Mouse (Mus musculus) adrenal gland, postnatal 4 days (tissue): ENCODE data around the gene Cecr2. TPM values are rescaled to one million over a fixed set of nuclear protein-coding genes. Genes with fewer than 3 reads are reported as not detected.

Source experiments
- DNase-seq, 2 experiments: peaks; one replicate each; pipeline ENCODE4 v3.0.0; 2021 to 2022; ENCODE audit warnings: low spot score in 2 of 2, mixed read lengths in 2 of 2
- total RNA-seq, 2 experiments: library from RNA; stranded (reverse); gene quantifications; 2 replicates each; pipeline ENCODE4 v1.2.3; 2021

The Cecr2 gene
- total RNA-seq, 2 experiments from 2014 or later: 15.3 to 16.1 TPM

- DNase-seq: no peak
Measured at GRCm38 (mm10) chr6:120769972-120770371, 103.8 kb downstream of the Cecr2 start.

- DNase-seq: no peak
Measured at GRCm38 (mm10) chr6:120771366-120771765, 105.2 kb downstream of the Cecr2 start.

GRCm38 (mm10) chr6:120772025-120772424 lies 105.9 kb downstream of the Cecr2 start:
- no peak for DNase-seq

DNA sequence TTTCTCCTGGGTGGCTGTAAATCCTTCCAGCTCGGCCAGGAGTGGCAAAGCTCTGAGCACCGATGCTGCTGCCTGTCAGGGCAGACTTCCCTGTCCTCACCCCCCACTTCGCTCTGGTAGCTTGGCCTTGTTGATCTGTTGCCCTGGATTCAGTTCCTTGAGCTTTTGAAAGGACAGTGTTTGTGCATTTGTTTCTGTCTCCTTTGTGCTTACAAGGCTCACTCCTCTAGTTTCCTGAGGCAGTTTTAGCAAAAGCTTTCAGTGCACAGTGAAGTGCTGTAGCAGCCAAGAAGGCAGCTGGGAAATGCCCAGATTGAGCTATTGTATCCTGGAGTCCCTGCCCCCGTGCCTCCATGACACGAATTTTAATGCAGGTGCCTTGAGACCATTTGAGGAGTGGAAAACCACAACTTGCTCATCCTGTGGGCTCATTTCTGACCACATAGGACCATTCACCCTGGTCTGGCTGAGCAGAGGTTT lies 107.0 kb downstream of the Cecr2 start, which contains the start of gene Slc25a18:
TSS of gene Slc25a18 (plus strand) at position 430 of the 480 bp plus-strand sequence.
- no peak for DNase-seq

GRCm38 (mm10) chr6:120773763-120774162 lies 107.6 kb downstream of the Cecr2 start:
- DNase-seq: no peak

- no peak for DNase-seq
Measured at GRCm38 (mm10) chr6:120776286-120776685, 110.1 kb downstream of the Cecr2 start.

- DNase-seq: no peak
Measured at GRCm38 (mm10) chr6:120777533-120777932, 111.4 kb downstream of the Cecr2 start.

DNA sequence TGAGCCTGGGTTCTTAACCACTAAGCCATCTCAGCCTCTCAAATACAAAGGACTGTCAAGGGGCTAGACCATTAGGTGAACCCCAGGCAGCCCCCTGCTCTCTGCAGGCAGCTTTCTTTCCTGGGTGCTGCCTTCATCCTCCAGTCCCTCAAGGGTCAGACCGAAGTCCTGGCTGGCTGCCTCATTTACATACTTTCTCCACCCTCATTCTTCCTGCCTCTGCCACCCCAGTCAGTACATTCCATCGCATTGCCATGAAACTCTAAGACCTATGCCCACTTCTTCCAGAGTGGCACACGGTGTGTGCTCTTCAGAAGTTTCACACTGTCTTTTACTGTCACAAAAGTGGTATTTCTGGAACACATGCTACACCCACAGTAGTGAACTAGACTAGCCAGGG lies 112.1 kb downstream of the Cecr2 start:
- no peak for DNase-seq

DNA sequence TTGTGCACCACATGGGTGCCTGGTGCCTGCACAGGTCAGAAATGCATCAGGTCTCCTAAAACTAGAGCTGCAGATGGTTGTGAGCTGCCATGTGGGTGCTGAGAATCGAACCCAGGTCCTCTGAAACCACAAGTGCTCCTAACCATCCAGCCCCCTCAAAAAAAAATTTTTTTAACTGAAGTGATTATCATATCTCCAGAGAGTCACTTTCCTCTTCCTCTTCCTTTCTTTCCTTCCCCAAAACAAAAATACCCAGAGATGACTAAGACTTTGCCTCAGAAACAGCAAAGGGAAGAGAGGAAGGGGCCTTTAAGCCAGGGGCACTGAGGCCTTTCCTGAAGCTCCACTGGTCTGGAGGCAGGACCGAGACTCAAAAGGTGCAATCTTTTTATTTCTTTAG lies 116.8 kb downstream of the Cecr2 start:
- DNase-seq: no peak

DNA sequence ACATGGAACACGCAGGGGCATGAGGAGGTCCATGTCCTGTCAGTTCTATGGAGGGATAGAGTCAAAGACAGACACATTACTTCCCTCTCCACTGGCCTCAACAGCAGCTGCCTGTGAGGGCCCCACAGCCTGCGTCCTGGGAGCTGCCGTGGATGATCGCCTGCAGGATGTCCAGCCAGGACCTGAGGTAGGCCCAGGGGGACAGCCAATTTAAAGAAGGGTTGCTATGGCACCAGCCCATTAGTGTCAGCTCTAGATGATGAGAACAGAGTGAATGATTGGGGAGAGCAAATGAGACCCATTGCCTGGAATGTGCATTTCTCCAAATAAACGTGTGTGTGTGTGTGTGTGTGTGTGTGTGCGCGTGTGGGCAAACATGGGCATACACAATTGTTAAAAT lies 118.2 kb downstream of the Cecr2 start:
- no peak for DNase-seq

DNA sequence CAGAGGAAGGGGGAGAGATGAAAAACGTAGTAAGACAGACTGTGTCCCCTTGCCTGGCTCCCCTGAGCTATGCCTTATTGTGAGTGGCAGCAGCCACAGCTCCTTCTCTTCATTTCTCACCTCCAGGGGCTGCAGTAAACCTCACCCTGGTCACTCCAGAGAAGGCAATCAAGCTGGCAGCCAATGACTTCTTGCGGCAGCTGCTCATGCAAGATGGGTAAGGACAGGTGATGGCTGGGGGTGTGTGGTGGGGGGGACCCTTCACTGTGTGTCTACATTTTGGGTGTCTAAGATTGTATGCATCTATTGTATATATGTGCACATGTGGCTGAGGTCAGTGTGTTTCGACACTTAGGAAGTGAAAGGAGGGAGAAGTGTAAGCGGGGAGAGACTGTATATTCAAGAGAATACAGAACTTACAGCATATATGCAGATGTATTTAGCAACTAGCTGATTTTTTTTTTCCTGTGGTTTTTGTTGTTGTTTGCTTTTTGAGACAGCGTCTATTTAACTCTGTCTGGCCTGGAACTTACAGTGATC lies 122.0 kb downstream of the Cecr2 start:
- no peak for DNase-seq

- no peak for DNase-seq
Measured at GRCm38 (mm10) chr6:120788904-120789303, 122.7 kb downstream of the Cecr2 start.

- no peak for DNase-seq
Measured at GRCm38 (mm10) chr6:120790153-120790552, 124.0 kb downstream of the Cecr2 start.

DNA sequence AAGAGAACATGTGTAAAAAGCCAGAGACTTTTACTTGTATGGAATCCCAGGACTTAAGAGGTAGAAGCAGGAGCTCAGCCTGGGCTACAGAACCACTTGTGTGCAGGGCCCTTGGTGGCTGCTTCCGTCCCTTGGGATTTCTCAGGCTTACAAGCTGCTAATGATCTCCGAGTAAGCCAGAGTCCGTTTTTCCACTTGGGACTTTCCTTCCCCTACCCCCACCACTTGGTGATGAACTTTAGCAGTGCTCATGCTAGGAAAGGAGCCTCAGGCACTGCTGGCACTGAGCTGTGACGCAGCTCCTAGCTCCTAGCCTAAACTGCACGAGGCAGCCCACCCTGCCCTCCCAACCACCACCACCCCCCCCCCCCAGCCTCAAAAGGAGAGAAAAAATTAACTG lies 124.5 kb downstream of the Cecr2 start:
- no peak for DNase-seq

- DNase-seq: no peak
Measured at GRCm38 (mm10) chr6:120792947-120793346, 126.8 kb downstream of the Cecr2 start.

DNA sequence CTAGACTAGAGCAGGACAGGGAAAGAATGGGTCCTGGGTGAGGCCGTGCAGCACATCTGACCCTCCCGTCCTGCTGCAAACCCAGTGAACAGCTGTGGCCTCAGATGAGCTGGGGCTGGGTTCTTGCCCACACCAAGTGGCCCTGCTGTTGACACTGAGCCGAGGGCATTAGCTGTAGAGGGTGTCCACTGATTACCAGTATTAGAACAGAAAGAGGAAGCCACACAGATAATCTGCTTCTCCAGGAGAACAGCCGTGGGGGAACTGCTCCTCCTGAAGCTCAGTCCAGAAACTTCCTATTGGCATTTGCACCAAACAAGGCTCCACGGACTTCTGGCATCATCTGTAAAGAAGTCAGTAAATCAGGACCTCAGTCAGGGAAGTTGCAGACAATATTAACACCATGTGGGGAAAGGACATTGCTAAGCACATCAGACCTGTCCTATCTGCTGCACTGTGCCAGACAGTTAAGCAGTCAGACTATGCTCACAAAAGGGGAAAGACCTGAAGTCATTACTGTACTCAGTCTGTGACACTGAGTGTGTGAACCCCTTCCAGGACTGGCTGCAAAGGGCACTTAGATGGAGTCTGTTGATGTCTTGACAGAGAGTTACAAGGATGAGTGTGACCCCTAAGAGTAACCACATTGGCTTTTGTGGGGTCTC lies 129.4 kb downstream of the Cecr2 start:
- no peak for DNase-seq

DNA sequence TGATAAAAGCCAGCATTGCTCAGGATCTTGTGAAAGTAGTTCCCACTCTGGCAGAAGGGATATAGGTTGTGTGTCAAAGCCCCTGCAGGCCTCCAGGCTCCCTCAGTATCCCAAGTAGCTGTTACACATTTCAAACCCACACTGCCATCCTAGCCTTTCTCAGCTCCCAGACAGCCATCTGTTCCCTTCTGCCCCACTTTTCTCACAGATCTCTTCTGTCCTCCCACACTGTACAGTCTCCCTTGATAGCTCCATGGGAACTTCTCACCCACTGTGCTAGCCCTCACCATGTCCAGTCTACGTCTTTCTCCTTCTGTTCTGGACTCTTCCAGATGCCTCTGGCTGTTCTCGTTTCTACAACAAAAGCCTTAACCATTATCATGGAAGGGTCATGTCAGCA lies 129.9 kb downstream of the Cecr2 start:
- no peak for DNase-seq

- no peak for DNase-seq
Measured at GRCm38 (mm10) chr6:120798019-120798418, 131.8 kb downstream of the Cecr2 start.

GRCm38 (mm10) chr6:120798905-120799304 lies 132.7 kb downstream of the Cecr2 start:
- DNase-seq: no peak

DNA sequence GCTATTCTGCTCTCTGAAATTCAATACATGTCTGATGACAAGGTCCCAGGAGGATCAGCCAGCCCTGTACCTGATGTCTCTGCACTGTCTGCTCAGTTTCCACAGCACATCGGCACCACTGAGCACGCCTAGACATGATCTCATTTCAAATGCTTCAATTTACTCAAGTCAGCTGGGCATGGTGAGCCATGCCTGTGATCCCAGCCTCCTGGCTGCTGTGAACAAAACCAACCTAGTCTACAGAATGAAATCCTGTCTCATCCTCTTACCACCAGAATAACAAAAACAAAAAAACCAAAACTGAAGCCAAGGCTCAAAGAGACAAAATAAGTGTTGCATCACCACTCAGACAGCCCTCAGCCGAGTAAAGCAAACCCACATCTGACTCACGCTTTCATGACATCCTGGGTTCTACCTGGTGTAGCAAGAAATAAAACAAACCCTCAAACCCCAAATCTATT lies 133.4 kb downstream of the Cecr2 start:
- DNase-seq: no peak

DNA sequence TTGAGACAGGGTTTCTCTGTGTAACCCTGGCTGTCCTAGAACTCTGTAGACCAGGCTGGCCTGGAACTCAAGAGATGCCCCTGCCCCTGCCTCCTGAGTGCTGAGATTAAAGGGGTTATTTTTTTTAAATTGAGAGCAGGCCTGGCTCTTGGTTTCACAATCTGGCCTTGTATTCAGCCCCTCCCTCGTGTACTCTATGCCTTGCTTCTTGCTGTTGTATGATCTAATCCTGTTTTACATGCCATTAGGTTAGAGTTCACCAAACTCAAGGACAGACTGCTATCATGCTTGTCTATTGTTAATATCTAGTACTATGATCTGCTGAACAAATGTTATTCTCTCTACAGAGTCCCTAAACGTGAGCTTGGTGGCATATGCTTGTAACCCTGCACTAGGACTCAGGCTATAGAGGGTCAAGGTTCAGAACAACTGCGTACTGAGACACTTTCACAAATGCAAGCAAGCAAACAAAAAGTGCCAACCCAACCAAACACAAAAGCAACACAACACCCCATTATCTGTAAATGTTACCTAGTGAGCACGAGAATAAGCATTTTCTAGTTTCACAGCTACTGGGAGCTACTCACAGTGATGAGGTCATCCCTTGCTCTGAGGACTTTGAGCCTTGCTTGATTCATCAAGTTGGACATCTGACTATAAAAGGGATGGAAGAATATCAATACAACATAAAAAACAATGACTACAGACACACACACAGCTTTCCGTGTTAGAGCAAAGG lies 141.0 kb downstream of the Cecr2 start:
- DNase-seq: no peak

DNA sequence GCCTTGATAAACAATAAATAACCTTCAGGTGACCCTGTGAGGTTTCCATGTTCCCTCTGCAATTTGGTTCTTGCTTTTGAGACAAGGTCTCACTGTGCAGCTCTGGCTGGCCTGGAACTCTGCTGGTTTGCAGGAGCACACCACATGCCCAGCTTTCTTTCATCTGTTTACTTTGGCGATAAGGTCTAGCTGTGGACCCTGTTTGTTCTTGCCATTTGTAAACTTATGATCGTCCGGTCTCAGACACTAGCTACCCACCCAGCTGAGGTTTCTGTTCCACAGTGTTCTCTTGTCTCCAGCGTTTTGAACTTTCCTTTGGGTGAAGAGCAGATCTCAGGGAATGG lies 141.5 kb downstream of the Cecr2 start:
- no peak for DNase-seq
